Mouse (Mus musculus) forebrain, embryonic 11.5 days (tissue): ENCODE measurements around the gene Man1b1. TPM values are rescaled to one million over a fixed set of nuclear protein-coding genes. Genes with fewer than 3 reads are reported as not detected.

Experiments
- ATAC-seq: fragments of 200-750 bp; cut with Nextera tagmentation; replicated peaks from 2 replicates; pipeline ENCODE4 v1.8.0; 2017; ENCODE audit warnings: moderate TSS enrichment; ENCODE audit not compliant: low FRiP score
- DNase-seq: peaks from one replicate; pipeline ENCODE4 v3.0.0-alpha.2; 2017; ENCODE audit warnings: low spot score
- H3K27ac ChIP-seq: fragments of 300-500 bp; sonication (generic); 2 replicates; pipeline ENCODE4 v1.5.1; 2014; ENCODE audit warnings: low read depth, low read length
- H3K27me3 ChIP-seq: fragments of 300-500 bp; sonication (generic); 2 replicates; pipeline ENCODE4 v1.6.1; 2014; ENCODE audit warnings: mild to moderate bottlenecking, low read length, mixed read lengths; ENCODE audit not compliant: control insufficient read depth, insufficient read depth
- H3K36me3 ChIP-seq: fragments of 300-500 bp; sonication (generic); 2 replicates; pipeline ENCODE4 v1.6.1; 2014; ENCODE audit warnings: mild to moderate bottlenecking, low read length, moderate library complexity, mixed read lengths; ENCODE audit not compliant: control insufficient read depth, insufficient read depth
- H3K4me1 ChIP-seq: fragments of 300-500 bp; sonication (generic); replicated peaks from 2 replicates; pipeline ENCODE4 v1.6.1; 2014; ENCODE audit warnings: low read length, mixed read lengths; ENCODE audit not compliant: control insufficient read depth, insufficient read depth
- H3K4me2 ChIP-seq: fragments of 300-500 bp; sonication (generic); 2 replicates; pipeline ENCODE4 v1.6.1; 2014; ENCODE audit warnings: low read depth, mild to moderate bottlenecking, low read length, moderate library complexity, mixed read lengths; ENCODE audit not compliant: severe bottlenecking
- H3K4me3 ChIP-seq: fragments of 300-500 bp; sonication (generic); 2 replicates; pipeline ENCODE4 v1.5.1; 2014; ENCODE audit warnings: low read depth, low read length
- H3K9ac ChIP-seq: fragments of 300-500 bp; sonication (generic); 2 replicates; pipeline ENCODE4 v1.6.1; 2014; ENCODE audit warnings: low read length
- H3K9me3 ChIP-seq: fragments of 300-500 bp; sonication (generic); 2 replicates; pipeline ENCODE4 v1.6.1; 2016; ENCODE audit warnings: low read length, mixed read lengths; ENCODE audit not compliant: control insufficient read depth
- WGBS: fragments of 180-500 bp; shearing (Covaris S2); extraction: QIAGEN DNeasy Blood & Tissue Kit; methylation state at CpG from one replicate; pipeline ENCODE4 v1.1.7; 2014; 5-methylcytosine and 5-hydroxymethylcytosine counted together
- polyA plus RNA-seq: library from polyadenylated mRNA; unstranded; fragments of >200 nt; fragmentation: Nextera tagmentation; extraction: Ambion mirVana; gene quantifications from 2 replicates; pipeline ENCODE4 v1.2.1, GENCODE M21; 2014

Gene Man1b1
- polyA plus RNA-seq, 1 experiment from 2014 or later, result 77.8 TPM

- Histone ChIP-seq H3K4me2 (no peak overlapping the region), H3K4me3 (no peak overlapping the region), H3K9me3 (no peaks in the 10 kb centered on the region), H3K4me1 (peaks cover 3% of the 10 kb centered on the region; the same call in 1 of the 2 replicates), H3K36me3 (peaks cover 3% of the 10 kb centered on the region; the same call in 1 of the 2 replicates), H3K27me3 (peaks cover 52% of the 10 kb centered on the region), H3K9ac (no peak overlapping the region), H3K27ac (no peak overlapping the region)
- WGBS, result 1% methylated on average over 54 of the region's 54 CpGs
- DNase-seq (no peak), ATAC-seq (no peak)
These were observed 41.9 kb upstream of the Man1b1 start for GRCm38 (mm10) chr2:25290101-25290815.

GRCm38 (mm10) chr2:25290816-25291130 lies 41.4 kb upstream of the Man1b1 start:
- no peak for DNase-seq
- H3K27me3 ChIP-seq, result peaks cover 52% of the 10 kb centered on the region
- no peaks in the 10 kb centered on the region for H3K9me3 ChIP-seq
- ATAC-seq, result no peak
- H3K9ac ChIP-seq, result no peak overlapping the region
- WGBS, result 2% methylated on average over 18 of the region's 18 CpGs
- H3K36me3 ChIP-seq, result peaks cover 2% of the 10 kb centered on the region; the same call in 1 of the 2 replicates
- no peak overlapping the region for H3K27ac ChIP-seq
- no peak overlapping the region for H3K4me2 ChIP-seq
- H3K4me1 ChIP-seq, result peaks cover 3% of the 10 kb centered on the region; the same call in 1 of the 2 replicates
- no peak overlapping the region for H3K4me3 ChIP-seq

GRCm38 (mm10) chr2:25291184-25292053 lies 40.7 kb upstream of the Man1b1 start:
- Histone ChIP-seq H3K36me3 (no peaks in the 10 kb centered on the region), H3K4me2 (peak overlapping the region; percentile 26; the same call in 1 of the 2 replicates), H3K4me3 (no peak overlapping the region), H3K9me3 (no peaks in the 10 kb centered on the region), H3K27me3 (peaks cover 52% of the 10 kb centered on the region), H3K4me1 (peaks cover 3% of the 10 kb centered on the region; the same call in 1 of the 2 replicates), H3K27ac (no peak overlapping the region), H3K9ac (no peak overlapping the region)
- WGBS, result 6% methylated on average over 31 of the region's 32 CpGs
- DNase-seq (no peak), ATAC-seq (peak; percentile 25; the same call in 1 of the 2 replicates)

GRCm38 (mm10) chr2:25292054-25292544 lies 40.0 kb upstream of the Man1b1 start:
- no peaks in the 10 kb centered on the region for H3K36me3 ChIP-seq
- H3K9ac ChIP-seq, result peak overlapping the region; percentile 37; the same call in 1 of the 2 replicates
- H3K27me3 ChIP-seq, result peaks cover 52% of the 10 kb centered on the region
- H3K4me1 ChIP-seq, result peaks cover 3% of the 10 kb centered on the region; the same call in 1 of the 2 replicates
- H3K9me3 ChIP-seq, result no peaks in the 10 kb centered on the region
- no peak overlapping the region for H3K27ac ChIP-seq
- H3K4me3 ChIP-seq, result peak overlapping the region; percentile 15
- 6% methylated on average over 40 of the region's 43 CpGs for WGBS
- H3K4me2 ChIP-seq, result peak overlapping the region; percentile 26; the same call in 1 of the 2 replicates
- no peak for ATAC-seq
- DNase-seq, result no peak

- Histone ChIP-seq H3K36me3 (no peaks in the 10 kb centered on the region), H3K9ac (no peak overlapping the region), H3K4me1 (peaks cover 3% of the 10 kb centered on the region; the same call in 1 of the 2 replicates), H3K27ac (no peak overlapping the region), H3K4me2 (no peak overlapping the region), H3K9me3 (no peaks in the 10 kb centered on the region), H3K27me3 (peaks cover 52% of the 10 kb centered on the region), H3K4me3 (no peak overlapping the region)
- ATAC-seq (no peak), DNase-seq (peak; percentile 90)
- WGBS, result 0% methylated on average over 1 of the region's 1 CpGs
These were observed 39.3 kb upstream of the Man1b1 start for GRCm38 (mm10) chr2:25292856-25293255.

- H3K4me2 ChIP-seq, result no peak overlapping the region
- 72% methylated on average over 9 of the region's 9 CpGs for whole genome bisulfite sequencing
- H3K36me3 ChIP-seq, result no peaks in the 10 kb centered on the region
- H3K9me3 ChIP-seq, result no peaks in the 10 kb centered on the region
- ATAC-seq (no peak), DNase-seq (no peak)
- H3K9ac ChIP-seq, result no peak overlapping the region
- no peak overlapping the region for H3K4me3 ChIP-seq
- H3K27me3 ChIP-seq, result peaks cover 44% of the 10 kb centered on the region
- no peak overlapping the region for H3K27ac ChIP-seq
- H3K4me1 ChIP-seq, result peaks cover 3% of the 10 kb centered on the region; the same call in 1 of the 2 replicates
These were observed 38.4 kb upstream of the Man1b1 start for GRCm38 (mm10) chr2:25293706-25294105.

GRCm38 (mm10) chr2:25297093-25297492 lies 35.0 kb upstream of the Man1b1 start:
- DNase-seq (no peak), ATAC-seq (no peak)
- no peak overlapping the region for H3K27ac ChIP-seq
- H3K9me3 ChIP-seq, result no peaks in the 10 kb centered on the region
- H3K27me3 ChIP-seq, result peaks cover 10% of the 10 kb centered on the region
- H3K36me3 ChIP-seq, result no peaks in the 10 kb centered on the region
- no peak overlapping the region for H3K9ac ChIP-seq
- H3K4me2 ChIP-seq, result no peak overlapping the region
- peaks cover under 1% of the 10 kb centered on the region; the same call in 1 of the 2 replicates for H3K4me1 ChIP-seq
- H3K4me3 ChIP-seq, result no peak overlapping the region
- WGBS, result 75% methylated on average over 8 of the region's 8 CpGs

- WGBS, result 86% methylated on average over 10 of the region's 10 CpGs
- no peak overlapping the region for H3K4me2 ChIP-seq
- no peak overlapping the region for H3K4me3 ChIP-seq
- peaks cover under 1% of the 10 kb centered on the region for H3K27me3 ChIP-seq
- no peaks in the 10 kb centered on the region for H3K36me3 ChIP-seq
- H3K9ac ChIP-seq, result no peak overlapping the region
- no peak for ATAC-seq
- no peaks in the 10 kb centered on the region for H3K9me3 ChIP-seq
- no peak overlapping the region for H3K27ac ChIP-seq
- H3K4me1 ChIP-seq, result no peaks in the 10 kb centered on the region
- no peak for DNase-seq
These were observed 34.1 kb upstream of the Man1b1 start for GRCm38 (mm10) chr2:25298046-25298445.
